Mouse (Mus musculus): ENCODE data around the gene Trim47.

- TF ChIP-seq TAL1 (IDR thresholded peaks at IDR 0.05; ENCODE audit: low read length), result no peak
- no peak for TF ChIP-seq GATA1 (IDR thresholded peaks at IDR 0.05; ENCODE audit: low read length)
These were observed 54.4 kb downstream of the Trim47 start for GRCm38 (mm10) chr11:116072608-116073007.
